Mouse (Mus musculus) G1E (cell line): ENCODE measurements around the gene Jph3.

Source experiments
- CTCF ChIP-seq: IDR thresholded peaks from 2 replicates; pipeline ENCODE4 v1.5.1; 2012; ENCODE audit warnings: low read depth, low read length, inconsistent platforms, mixed read lengths
- GATA2 ChIP-seq: IDR thresholded peaks from 2 replicates; pipeline ENCODE4 v1.6.1; 2012; ENCODE audit warnings: low read depth, low read length, inconsistent platforms, borderline replicate concordance

DNA sequence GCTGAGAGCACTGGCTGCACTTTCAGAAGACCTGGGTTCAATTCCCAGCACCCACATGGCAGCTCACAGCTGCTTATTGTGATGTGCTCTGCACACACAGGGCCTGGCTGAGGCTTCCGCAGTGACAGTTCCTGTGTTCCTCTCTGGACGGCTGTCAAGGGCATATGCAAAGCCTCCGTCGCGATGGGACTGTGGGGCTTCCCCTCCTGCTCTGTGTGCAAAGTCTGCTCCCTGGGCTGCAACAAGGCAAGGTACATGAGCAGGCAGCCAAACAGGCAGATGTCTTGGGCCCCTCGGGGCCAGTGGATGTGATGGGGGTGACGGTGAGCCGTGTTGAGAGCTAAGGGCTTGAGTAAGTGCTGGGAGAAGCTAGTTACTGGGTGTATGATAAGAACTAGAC is 59.4 kb downstream of the Jph3 start:
- TF ChIP-seq CTCF (no peak), GATA2 (no peak)
